Mouse (Mus musculus): ENCODE results near the gene Gm27021.

DNA sequence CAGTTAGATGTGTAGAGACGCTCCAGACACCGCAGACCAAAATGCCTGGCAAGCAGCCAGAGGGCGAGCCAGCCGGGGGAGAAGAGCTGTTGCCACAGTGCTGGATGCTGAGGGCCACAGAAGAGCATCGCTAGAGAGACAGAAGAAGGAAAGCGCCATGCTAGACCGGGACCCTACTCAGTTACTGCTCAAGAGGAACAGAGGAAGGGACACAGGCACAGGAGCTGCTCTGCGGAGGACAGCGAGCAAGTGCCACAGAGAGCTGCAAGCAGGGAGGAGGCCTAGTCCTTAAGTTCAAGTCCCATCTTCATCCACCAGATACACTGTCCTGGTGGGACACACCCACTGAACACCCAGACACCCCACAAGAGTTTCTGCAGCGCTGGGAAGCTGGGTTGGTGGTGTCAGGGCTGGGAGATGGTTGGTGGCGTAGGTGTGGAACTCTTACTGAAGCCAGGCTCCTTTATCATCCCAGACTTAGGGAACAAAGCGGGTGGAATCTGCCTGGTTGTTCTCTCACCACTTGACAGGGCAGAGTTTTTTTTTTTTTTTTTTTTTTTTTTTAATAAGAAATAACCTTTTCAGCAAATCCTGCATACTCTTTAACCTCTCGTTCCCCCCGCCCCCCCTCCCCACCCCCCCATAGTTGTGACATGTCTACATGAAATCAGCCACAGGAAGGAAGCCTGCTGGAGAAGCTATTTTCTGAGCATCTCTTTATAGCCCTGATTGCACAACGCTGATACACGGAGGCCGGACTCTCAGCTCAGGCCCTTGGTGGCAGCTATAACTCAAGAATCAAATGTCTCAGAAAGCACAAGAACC, 29.5 kb upstream of the Gm27021 start:
- no peak for TF ChIP-seq CTCF (IDR thresholded peaks at IDR 0.05)
- no peak for TF ChIP-seq POLR2A (IDR thresholded peaks at IDR 0.05; ENCODE audit: insufficient read depth, low read depth, low read length)
- TF ChIP-seq EP300 (IDR thresholded peaks at IDR 0.05; ENCODE audit: insufficient read depth, low read depth, low read length): no peak

Data from heart, adult 2 months (tissue).